Mouse (Mus musculus): ENCODE data around the gene Gm21954.
A peak's percentile ranks its signal among the peaks of the same experiment; 100 is the strongest.

Gene Gm21954

GRCm38 (mm10) chr3:55462904-55463668, 8.9 kb downstream of the Gm21954 start:
- DNase-seq (ENCODE audit: low spot score in 2 of 2): no peak

- DNase-seq (ENCODE audit: low spot score in 2 of 2): peak; percentile 9 to 13
Observed at GRCm38 (mm10) chr3:55461685-55462655, 10.0 kb downstream of the Gm21954 start.

GRCm38 (mm10) chr3:55461092-55461491, 10.9 kb downstream of the Gm21954 start:
- no peak for DNase-seq (ENCODE audit: low spot score in 2 of 2)

- DNase-seq (ENCODE audit: low spot score in 2 of 2): no peak
Observed at GRCm38 (mm10) chr3:55452464-55452863, 19.5 kb downstream of the Gm21954 start.

- no peak for DNase-seq (ENCODE audit: low spot score in 2 of 2)
Observed at GRCm38 (mm10) chr3:55451877-55452276, 20.1 kb downstream of the Gm21954 start.

GRCm38 (mm10) chr3:55451035-55451434, 21.0 kb downstream of the Gm21954 start:
- no peak for DNase-seq (ENCODE audit: low spot score in 2 of 2)

GRCm38 (mm10) chr3:55449148-55449547, 22.9 kb downstream of the Gm21954 start:
- DNase-seq (ENCODE audit: low spot score in 2 of 2): no peak

GRCm38 (mm10) chr3:55447486-55448460, 24.2 kb downstream of the Gm21954 start:
- no peak for DNase-seq (ENCODE audit: low spot score in 2 of 2)

- DNase-seq (ENCODE audit: low spot score in 2 of 2): no peak
Observed at GRCm38 (mm10) chr3:55446681-55447080, 25.3 kb downstream of the Gm21954 start.

- no peak for DNase-seq (ENCODE audit: low spot score in 2 of 2)
Observed at GRCm38 (mm10) chr3:55443725-55444124, 28.3 kb downstream of the Gm21954 start.

- DNase-seq (ENCODE audit: low spot score in 2 of 2): no peak
Observed at GRCm38 (mm10) chr3:55443271-55443670, 28.7 kb downstream of the Gm21954 start.

- no peak for DNase-seq (ENCODE audit: low spot score in 2 of 2)
Observed at GRCm38 (mm10) chr3:55442012-55442645, 29.9 kb downstream of the Gm21954 start.

- no peak for DNase-seq (ENCODE audit: low spot score in 2 of 2)
Observed at GRCm38 (mm10) chr3:55440342-55440741, 31.7 kb downstream of the Gm21954 start.

GRCm38 (mm10) chr3:55438824-55439446, 33.1 kb downstream of the Gm21954 start:
- DNase-seq (ENCODE audit: low spot score in 2 of 2): no peak

GRCm38 (mm10) chr3:55434276-55434675, 37.7 kb downstream of the Gm21954 start:
- DNase-seq (ENCODE audit: low spot score in 2 of 2): no peak

GRCm38 (mm10) chr3:55431223-55431622, 40.8 kb downstream of the Gm21954 start:
- DNase-seq (ENCODE audit: low spot score in 2 of 2): no peak

GRCm38 (mm10) chr3:55430022-55430549, 41.9 kb downstream of the Gm21954 start:
- no peak for DNase-seq (ENCODE audit: low spot score in 2 of 2)

GRCm38 (mm10) chr3:55423640-55424397, 48.2 kb downstream of the Gm21954 start:
- DNase-seq (ENCODE audit: low spot score in 2 of 2): no peak

- DNase-seq (ENCODE audit: low spot score in 2 of 2): no peak
Observed at GRCm38 (mm10) chr3:55420436-55421083, 51.5 kb downstream of the Gm21954 start.
